Mouse (Mus musculus) bone marrow macrophage, adult 2 months (primary cell): Measurements from ENCODE around the gene Ablim1.

Source experiments
- CTCF ChIP-seq: IDR thresholded peaks from 2 replicates; pipeline ENCODE4 v1.5.1; 2012; ENCODE audit warnings: low read depth, mild to moderate bottlenecking, low read length, moderate library complexity
- POLR2A ChIP-seq: IDR thresholded peaks from 2 replicates; pipeline ENCODE4 v1.6.1; 2012; ENCODE audit warnings: mild to moderate bottlenecking, low read depth, low read length, borderline replicate concordance

DNA sequence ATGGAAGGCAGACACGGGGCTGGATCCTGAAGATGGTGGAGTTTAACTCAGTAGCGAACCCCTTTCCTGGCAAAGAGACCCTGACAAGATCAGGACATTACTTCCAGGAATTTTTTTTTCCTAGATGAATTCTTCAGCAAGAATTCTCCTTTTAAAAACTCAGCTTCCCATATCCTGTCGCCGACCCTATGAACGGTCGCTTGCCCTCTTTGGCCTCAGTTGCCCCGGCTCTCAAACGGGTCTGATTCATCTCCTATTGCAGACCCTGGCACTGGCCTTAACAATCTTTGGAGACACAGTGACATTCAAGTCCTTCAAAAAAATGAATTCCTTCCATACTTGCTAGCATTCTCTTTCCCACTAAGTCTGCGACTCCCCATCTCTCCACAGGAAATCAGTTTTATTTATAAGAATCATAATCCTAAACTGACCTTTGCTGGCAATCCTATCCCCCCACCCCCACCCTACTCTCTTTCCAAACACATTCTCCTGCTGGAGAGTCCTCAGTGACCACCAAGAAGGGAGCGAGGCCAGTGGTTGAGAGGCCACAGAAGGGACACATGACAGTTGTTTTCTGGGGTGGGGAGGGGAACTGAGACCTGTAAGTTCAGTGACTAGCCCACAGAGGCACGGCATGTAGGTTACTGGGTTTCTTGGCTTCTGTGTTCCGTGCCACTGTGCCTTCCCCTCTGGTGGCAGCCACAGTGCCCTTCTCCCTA is 311.8 kb downstream of the Ablim1 start:
- TF ChIP-seq POLR2A (no peak), CTCF (no peak)
